Mouse (Mus musculus): ENCODE results near the gene Catspere2. TPM values are rescaled to one million over a fixed set of nuclear protein-coding genes. Genes with fewer than 3 reads are reported as not detected.
"Not testable (repeated sequence)": the region's sequence is repeated elsewhere in the genome, so short reads cannot be mapped to it uniquely, and the experiment has no call there.

Catspere2 gene
- total RNA-seq (2021): 1 to 10 TPM; 6.0 to 7.3 TPM
- long read RNA-seq, experiment 1, partial matches to known transcripts: 0 of 8 reads
- long read RNA-seq, experiment 1, other reads (novel, unspliced or antisense): 8 of 8 reads
- long read RNA-seq, experiment 2, partial matches to known transcripts: 0 of 10 reads
- long read RNA-seq, experiment 2, other reads (novel, unspliced or antisense): 10 of 10 reads

GRCm38 (mm10) chr1:177983024-177983450 lies at the start of gene Catspere2:
Catspere2 (plus strand) TSS chr1:177983423.
- H3K27ac ChIP-seq: peak within 1 kb of the TSS; percentile 65
- intact Hi-C loops (cut with DNase I): loop anchor here (2.0 to 10.0 kb wide), 2 partner anchors 186 to 202 kb away; partner anchors contain the start of genes Adss and Desi2
- peak; percentile 57 for TF ChIP-seq CTCF (IDR thresholded peaks at IDR 0.05)
- peak within 1 kb of the TSS; percentile 63 for H3K4me3 ChIP-seq
- peak; percentile 95 to 96 for DNase-seq (ENCODE audit: extremely low spot score in 1 of 2, low spot score in 2 of 2)

GRCm38 (mm10) chr1:177940422-177940977 lies 42.7 kb upstream of the Catspere2 start:
- not testable (repeated sequence) for DNase-seq (ENCODE audit: extremely low spot score in 1 of 2, low spot score in 2 of 2); H3K27ac ChIP-seq; H3K4me3 ChIP-seq
- intact Hi-C loops (cut with DNase I): loop anchor here (10.0 kb wide), 2 partner anchors 364 to 524 kb away; no protein-coding TSS in a partner anchor
- TF ChIP-seq CTCF (IDR thresholded peaks at IDR 0.05): peak; percentile 49

DNA sequence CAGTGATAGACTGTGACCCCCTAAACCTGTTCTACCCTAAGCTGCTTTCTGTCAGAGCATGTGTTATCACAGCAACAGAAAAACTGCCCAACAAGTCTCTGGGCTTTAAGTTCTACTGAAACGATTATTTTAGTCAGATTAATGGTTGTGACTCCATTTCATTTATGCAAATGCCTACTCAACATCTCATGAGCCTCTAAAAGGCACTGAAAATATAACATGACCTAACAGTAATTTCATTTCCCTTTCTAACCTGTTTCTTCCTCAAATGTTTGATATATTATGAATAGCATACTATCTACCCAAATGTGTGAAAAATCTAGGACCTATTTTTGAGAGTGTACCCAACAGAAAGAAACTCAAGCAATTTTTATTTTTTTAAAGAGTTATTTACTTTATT lies 1.9 kb upstream of the Catspere2 start:
- H3K4me3 ChIP-seq: no peak overlapping the region
- TF ChIP-seq CTCF (IDR thresholded peaks at IDR 0.05): no peak
- intact Hi-C loops (cut with DNase I): loop anchor here (10.0 kb wide), 1 partner anchor 204 kb away; the partner anchor contains the start of gene Desi2
- no peak overlapping the region for H3K27ac ChIP-seq
- DNase-seq (ENCODE audit: extremely low spot score in 1 of 2, low spot score in 2 of 2): no peak

DNA sequence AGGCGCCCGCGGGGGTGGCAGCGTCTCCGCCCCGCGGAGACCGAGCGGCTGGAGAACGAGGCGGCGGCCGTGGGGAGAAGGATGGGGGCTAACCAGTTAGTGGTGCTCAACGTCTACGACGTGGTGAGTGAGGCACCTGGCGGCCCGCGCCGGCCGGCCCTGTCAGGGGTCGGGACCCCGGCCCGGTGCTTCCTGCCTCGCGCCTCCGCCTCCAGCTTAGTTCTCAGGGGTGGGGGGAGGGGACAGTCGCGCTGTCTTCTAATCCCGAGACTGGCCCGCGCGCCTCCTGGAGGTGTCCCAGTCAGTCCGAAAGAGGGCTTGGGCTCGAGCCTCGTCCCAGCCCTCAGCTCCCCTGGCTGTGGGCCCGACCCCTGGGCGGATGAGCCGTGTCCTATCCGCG lies 359 bp downstream of the Catspere2 start:
- Histone ChIP-seq H3K4me3 (peak overlapping the region; percentile 63), H3K27ac (peak overlapping the region; percentile 65)
- DNase-seq (ENCODE audit: extremely low spot score in 1 of 2, low spot score in 2 of 2): peak in 1 of 2 experiments; percentile 30
- intact Hi-C loops (cut with DNase I): loop anchor here (2.0 to 10.0 kb wide), 2 partner anchors 187 to 201 kb away; partner anchors contain the start of genes Adss and Desi2

- no peak overlapping the region for H3K27ac ChIP-seq
- no peak for TF ChIP-seq CTCF (IDR thresholded peaks at IDR 0.05)
- intact Hi-C loops (cut with DNase I): loop anchor here (10.0 kb wide), 1 partner anchor 201 kb away; the partner anchor contains the start of gene Desi2
- DNase-seq (ENCODE audit: extremely low spot score in 1 of 2, low spot score in 2 of 2): no peak
- H3K4me3 ChIP-seq: no peak overlapping the region; the same call in 1 of the 2 replicates
These were observed 983 bp downstream of the Catspere2 start for GRCm38 (mm10) chr1:177984206-177984605.

- intact Hi-C loops (cut with DNase I): loop anchor here (10.0 kb wide), 1 partner anchor 197 kb away; the partner anchor contains the start of gene Desi2
- not testable (repeated sequence) for H3K27ac ChIP-seq; DNase-seq (ENCODE audit: extremely low spot score in 1 of 2, low spot score in 2 of 2); H3K4me3 ChIP-seq
These were observed 4.3 kb downstream of the Catspere2 start for GRCm38 (mm10) chr1:177987476-177987875.

GRCm38 (mm10) chr1:178072798-178073197 lies 89.6 kb downstream of the Catspere2 start:
- DNase-seq (ENCODE audit: extremely low spot score in 1 of 2, low spot score in 2 of 2); intact Hi-C loops (cut with DNase I); H3K4me3 ChIP-seq; H3K27ac ChIP-seq: not testable (repeated sequence)

DNA sequence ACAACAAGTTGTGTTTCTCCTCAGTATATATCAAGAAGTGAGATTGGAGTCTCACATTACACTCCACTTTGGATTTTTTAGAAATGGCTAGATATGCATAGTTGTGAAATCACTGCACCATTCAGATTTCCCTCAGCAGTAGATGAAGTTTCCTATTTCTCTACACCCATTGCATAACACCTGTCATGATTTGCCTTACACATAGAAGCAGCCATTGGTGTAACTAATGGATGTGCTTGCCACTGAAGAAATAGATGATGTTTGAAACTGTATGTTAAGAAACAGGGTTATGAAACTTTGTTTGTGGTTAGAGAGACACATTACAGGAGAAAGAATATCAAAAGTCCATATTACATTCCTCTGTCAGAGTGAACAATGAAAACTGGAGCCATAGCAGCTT lies 114.6 kb downstream of the Catspere2 start:
- H3K27ac ChIP-seq; H3K4me3 ChIP-seq; DNase-seq (ENCODE audit: extremely low spot score in 1 of 2, low spot score in 2 of 2): not testable (repeated sequence)
- intact Hi-C loops (cut with DNase I): loop anchor here (10.0 kb wide), 1 partner anchor 83 kb away; no protein-coding TSS in a partner anchor

- not testable (repeated sequence) for DNase-seq (ENCODE audit: extremely low spot score in 1 of 2, low spot score in 2 of 2); H3K27ac ChIP-seq; H3K4me3 ChIP-seq
- intact Hi-C loops (cut with DNase I): loop anchor here (5.0 kb wide), 1 partner anchor 231 kb away; no protein-coding TSS in a partner anchor
These were observed 125.3 kb downstream of the Catspere2 start for GRCm38 (mm10) chr1:178108514-178108913.

- not testable (repeated sequence) for H3K4me3 ChIP-seq; H3K27ac ChIP-seq; DNase-seq (ENCODE audit: extremely low spot score in 1 of 2, low spot score in 2 of 2)
- intact Hi-C loops (cut with DNase I): loop anchor here (2.0 kb wide), 1 partner anchor 215 kb away; no protein-coding TSS in a partner anchor
These were observed 139.0 kb downstream of the Catspere2 start for GRCm38 (mm10) chr1:178122236-178122635.

DNA sequence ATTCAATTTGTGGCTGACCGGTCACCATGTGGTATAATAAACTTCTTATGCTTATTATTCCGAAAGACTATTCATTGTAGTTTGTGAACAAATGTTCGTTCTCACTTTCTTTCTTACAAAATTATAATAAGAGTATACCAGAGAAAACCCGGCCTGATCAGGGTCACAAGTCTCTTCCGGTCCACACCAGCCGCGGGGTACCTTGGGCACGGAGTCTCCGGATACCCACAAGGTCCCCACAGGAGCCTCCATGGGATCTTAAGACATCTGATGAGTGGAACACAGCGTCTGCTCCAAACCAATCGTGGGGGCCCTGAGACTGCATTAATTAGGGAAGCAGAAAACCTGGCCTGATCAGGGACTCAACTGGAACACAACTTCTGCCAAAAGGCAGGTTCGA lies 151.1 kb downstream of the Catspere2 start:
- no peak for DNase-seq (ENCODE audit: extremely low spot score in 1 of 2, low spot score in 2 of 2)
- no peak overlapping the region for H3K4me3 ChIP-seq
- no peak overlapping the region for H3K27ac ChIP-seq
- intact Hi-C loops (cut with DNase I): no loop called here
- TF ChIP-seq CTCF (IDR thresholded peaks at IDR 0.05): no peak

- intact Hi-C loops (cut with DNase I): loop anchor here (5.0 kb wide), 2 partner anchors 301 to 316 kb away; no protein-coding TSS in a partner anchor
- H3K27ac ChIP-seq, H3K4me3 ChIP-seq: not testable (repeated sequence)
- peak in 1 of 2 experiments; percentile 15 for DNase-seq (ENCODE audit: extremely low spot score in 1 of 2, low spot score in 2 of 2)
- peak; percentile 60 for TF ChIP-seq CTCF (IDR thresholded peaks at IDR 0.05)
These were observed 163.3 kb downstream of the Catspere2 start for GRCm38 (mm10) chr1:178146513-178146912.

GRCm38 (mm10) chr1:178146915-178147314 lies 163.7 kb downstream of the Catspere2 start:
- not testable (repeated sequence) for H3K27ac ChIP-seq; H3K4me3 ChIP-seq; DNase-seq (ENCODE audit: extremely low spot score in 1 of 2, low spot score in 2 of 2)
- intact Hi-C loops (cut with DNase I): loop anchor here (5.0 kb wide), 2 partner anchors 300 to 315 kb away; no protein-coding TSS in a partner anchor

Data from left cerebral cortex, adult 2 months (tissue).